Mouse (Mus musculus): ENCODE measurements around the gene Hist2h3b.
"Not testable (repeated sequence)": the region's sequence is repeated elsewhere in the genome, so short reads cannot be mapped to it uniquely, and the experiment has no call there.

Hist2h3b gene

DNA sequence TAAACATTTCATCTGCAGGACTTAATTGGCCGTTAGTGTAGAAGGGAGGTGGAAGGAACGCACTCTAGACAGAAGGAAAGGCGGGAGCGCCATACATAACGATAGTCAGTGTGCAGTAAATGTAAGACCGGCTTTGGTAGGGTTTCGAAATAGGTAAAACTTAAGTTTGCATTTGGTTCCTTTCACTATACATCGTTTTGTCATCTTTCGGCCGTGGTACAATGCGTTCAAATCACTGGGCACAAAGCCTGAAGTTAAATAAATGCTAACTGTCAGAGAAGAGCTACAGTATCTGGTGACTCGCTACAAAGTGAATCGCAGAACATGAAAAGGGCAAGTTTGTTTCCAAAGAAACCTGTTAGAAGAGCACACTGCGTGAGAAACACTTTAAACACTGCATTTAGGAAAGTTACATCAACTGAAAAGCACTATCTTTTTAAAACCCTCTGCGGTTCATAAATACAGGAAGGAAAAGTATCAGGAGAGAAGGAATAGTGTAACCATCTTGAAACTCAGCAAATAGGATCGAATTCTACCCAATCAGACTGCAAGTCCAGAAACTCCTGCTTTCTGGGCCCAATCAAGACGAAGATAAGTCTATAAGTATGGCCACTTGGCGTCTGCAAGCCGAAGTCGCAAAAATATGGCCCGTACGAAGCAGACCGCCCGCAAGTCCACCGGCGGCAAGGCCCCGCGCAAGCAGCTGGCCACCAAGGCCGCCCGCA lies at the start of gene Hist2h3b:
Gene Hist2h3b, plus strand, starts transcription at position 604 of the 725 bp plus-strand sequence.
- in situ Hi-C loops (cut with MboI, MseI), result no loop called here

DNA sequence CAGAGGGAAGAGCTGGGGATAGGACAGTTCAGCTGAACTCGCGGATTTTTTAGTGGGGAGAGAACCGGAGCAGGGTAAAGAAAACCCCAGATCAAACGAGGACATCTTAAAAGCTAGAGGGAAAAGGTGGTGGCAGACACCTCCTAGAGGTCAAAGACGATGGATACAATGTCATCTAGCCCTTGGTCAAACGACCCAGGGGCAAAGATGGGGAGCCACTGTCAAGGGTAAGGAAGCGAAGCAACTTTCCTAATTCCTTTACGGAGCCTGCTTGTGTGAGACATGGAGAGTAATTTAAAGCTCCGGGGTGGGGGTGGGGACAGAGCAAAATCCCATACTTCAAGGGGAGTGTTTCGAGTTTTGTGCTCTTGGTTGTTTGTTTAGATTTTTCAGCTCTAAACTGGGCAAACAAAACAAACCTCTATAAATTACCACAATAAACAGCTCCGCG lies 49.2 kb upstream of the Hist2h3b start:
- in situ Hi-C loops (cut with MboI, MseI), result no loop called here

DNA sequence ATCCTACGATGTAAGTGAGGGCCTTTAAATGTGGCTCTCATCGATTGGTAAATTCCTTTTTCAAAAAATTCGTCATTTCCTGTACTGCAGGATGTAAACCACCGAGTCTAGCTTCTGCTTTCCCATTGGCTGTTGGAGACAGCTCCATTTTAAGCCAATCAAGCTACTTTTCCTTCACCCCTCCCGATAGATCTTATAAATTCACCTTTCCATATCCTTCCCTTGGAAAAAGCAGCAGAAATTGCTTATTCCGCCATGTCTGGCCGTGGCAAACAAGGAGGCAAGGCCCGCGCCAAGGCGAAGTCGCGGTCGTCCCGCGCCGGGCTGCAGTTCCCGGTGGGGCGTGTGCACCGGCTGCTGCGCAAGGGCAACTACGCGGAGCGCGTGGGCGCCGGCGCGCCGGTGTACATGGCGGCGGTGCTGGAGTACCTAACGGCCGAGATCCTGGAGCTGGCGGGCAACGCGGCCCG lies 48.8 kb upstream of the Hist2h3b start, which contains the start of the genes Bola1 and Hist2h2ab:
Gene Bola1, minus strand, starts transcription at position 49 of the 470 bp plus-strand sequence.
Gene Hist2h2ab, plus strand, starts transcription at position 205 of the 470 bp plus-strand sequence.
- in situ Hi-C loops (cut with MboI, MseI), result no loop called here

DNA sequence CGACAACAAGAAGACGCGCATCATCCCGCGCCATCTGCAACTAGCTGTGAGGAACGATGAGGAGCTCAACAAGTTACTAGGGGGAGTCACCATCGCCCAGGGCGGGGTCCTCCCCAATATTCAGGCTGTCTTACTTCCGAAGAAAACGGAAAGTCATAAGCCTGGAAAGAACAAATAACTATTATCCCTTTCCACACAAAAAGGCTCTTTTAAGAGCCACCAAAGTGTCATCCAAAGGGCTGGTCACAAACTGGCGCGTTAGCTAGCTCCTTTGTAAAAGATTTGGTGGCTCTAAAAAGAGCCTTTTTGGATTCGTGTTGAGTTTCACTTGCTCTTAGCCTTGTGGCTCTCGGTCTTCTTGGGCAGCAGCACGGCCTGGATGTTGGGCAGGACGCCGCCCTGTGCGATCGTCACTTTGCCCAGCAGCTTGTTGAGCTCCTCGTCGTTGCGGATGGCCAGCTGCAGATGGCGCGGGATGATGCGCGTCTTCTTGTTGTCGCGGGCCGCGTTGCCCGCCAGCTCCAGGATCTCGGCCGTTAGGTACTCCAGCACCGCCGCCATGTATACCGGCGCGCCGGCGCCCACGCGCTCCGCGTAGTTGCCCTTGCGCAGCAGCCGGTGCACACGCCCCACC lies 48.2 kb upstream of the Hist2h3b start:
- in situ Hi-C loops (cut with MboI, MseI), result not testable (repeated sequence)

DNA sequence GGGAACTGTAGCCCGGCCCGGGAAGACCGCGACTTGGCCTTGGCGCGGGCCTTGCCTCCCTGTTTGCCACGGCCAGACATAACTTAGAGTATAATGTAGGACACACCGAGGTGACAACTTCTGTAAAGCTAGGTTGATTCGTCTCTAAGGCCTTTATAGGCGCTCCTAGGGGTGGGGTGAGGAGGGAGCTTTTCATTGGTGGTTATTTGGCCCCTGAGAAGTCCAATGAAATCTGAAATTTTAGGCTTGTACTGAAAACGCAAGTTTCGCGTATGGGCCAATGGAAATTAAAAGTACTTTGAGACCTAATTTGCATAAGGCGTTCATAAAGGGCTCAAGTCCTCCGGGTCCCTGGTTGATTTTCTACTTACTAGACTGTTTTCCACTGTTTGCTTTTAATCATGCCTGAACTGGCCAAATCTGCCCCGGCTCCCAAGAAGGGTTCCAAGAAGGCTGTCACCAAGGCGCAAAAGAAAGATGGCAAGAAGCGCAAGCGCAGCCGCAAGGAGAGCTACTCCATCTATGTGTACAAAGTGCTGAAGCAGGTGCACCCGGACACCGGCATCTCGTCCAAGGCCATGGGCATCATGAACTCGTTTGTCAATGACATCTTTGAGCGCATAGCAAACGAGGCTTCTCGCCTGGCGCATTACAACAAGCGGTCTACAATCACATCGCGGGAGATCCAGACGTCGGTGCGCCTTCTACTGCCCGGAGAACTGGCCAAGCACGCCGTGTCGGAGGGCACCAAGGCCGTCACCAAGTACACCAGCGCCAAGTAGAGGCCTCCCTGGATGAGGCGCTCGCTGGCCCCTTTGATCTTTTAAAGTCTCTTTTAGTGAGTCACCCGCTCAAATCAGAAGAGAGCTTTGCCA lies 47.5 kb upstream of the Hist2h3b start, which contains the start of the genes Hist2h2ac and Hist2h2be:
Gene Hist2h2ac, minus strand, starts transcription at position 116 of the 875 bp plus-strand sequence.
Gene Hist2h2be, plus strand, starts transcription at position 355 of the 875 bp plus-strand sequence.
- in situ Hi-C loops (cut with MboI, MseI), result no loop called here

DNA sequence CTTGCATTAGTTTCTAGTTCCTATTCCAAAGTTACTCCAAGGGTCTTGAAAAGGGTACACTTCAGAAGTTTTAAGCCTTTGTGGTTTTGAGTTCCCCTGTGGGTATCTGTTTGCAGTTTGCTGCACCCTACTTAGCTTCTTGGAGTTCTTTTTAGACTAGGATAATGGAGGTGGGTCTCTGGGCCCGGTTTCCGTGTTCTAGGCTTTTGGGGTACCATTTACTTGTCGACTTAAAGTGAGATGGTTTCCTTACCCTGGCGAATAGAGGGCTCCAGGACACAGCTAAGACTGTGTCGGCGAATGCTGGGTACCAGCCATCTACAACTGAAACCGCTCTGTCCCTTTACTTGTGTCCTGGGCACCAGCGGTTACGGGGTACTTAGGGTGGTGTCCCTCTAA lies 46.8 kb upstream of the Hist2h3b start:
- in situ Hi-C loops (cut with MboI, MseI), result no loop called here

DNA sequence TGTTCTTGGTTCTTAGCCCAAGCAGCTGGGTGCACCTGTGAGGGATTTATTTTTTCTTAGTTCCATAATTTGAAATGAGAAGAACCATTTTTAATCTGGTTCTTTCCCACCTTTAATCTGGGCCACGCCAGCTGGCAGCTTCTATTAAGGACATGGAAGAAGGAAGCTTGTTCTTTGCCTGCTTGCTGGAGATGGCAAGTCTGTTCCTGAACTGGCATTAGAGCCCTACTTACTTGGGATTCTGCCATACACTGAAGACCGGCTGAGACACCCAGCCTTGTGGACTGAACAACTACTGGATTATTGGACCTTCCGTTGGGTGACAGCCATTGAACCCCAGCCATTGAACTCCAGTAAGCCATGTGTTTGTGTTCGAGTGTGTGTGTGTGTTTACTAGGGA lies 45.7 kb upstream of the Hist2h3b start:
- in situ Hi-C loops (cut with MboI, MseI), result no loop called here

DNA sequence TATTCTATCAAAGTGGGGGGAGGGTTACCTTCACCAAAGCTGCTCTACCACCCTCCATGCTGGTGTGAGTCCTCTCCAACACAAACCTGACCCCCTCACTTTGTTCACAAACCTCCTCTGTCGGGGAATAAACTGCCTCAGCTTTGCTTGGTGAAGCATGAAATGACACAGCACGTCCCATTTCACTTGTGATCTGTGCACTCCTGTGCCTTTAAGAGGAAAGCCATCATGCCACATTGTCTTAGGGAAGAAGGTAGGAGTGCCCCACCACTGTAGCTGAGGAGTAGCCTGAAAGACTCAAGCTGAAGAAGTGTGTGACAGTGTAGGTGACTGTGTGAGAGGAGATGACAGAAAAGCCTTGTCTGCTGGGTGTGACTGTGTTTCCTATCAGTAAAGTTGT lies 43.0 kb upstream of the Hist2h3b start:
- in situ Hi-C loops (cut with MboI, MseI), result loop anchor here (5.0 to 25.0 kb wide), 2 partner anchors 53 to 1113 kb away; partner anchors contain the start of genes Pip5k1a (in 1 of the 2), Sf3b4 (in 1 of the 2), Tmod4 (in 1 of the 2) and Vps72 (in 1 of the 2)

DNA sequence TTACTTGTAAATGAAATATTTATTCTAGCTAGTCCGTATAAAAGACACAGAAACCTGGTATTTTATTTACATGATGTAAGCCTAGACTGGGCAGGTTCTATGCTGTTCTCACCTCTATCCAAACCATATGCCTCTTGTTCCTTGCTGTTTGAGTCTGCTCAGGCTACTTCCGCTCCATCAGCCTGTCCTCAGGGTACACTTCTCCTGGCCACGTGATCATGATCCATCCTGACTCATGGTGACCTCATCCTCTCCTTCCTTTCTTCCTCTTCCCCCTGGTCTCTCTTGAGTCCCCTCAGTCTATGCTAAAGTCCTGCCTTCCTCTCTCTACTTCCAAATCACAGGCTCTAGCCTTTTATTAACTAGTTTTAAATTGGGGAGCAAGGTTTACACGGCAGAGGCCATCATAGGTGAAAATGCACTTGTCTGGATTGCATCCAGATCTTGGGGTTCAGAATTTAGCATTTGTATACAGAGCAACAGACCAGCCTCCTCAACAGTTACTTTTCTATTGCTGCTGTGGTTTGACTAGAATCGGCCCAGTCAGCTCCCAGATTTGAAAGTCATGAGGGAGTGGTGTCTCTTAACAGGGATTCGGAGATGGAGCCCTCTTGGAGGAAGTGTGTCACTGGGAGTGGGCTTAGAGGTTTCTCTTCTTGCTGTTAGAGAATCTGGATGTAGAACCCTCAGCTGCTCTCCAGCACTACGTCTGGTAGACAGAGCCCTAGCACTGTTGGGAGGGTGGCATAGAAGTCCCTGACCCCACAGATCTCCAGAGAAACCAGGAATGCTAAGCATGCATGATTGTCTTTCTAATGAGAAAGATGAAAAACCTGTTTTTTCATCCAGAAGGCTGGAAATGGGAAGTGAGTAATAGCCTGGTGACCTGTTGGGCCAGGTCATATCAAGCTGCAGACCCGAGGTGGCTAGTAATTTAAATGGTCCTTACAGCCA lies 41.5 kb upstream of the Hist2h3b start:
- in situ Hi-C loops (cut with MboI, MseI), result loop anchor here (5.0 to 25.0 kb wide), 2 partner anchors 55 to 1115 kb away; partner anchors contain the start of genes Pip5k1a (in 1 of the 2), Sf3b4 (in 1 of the 2), Tmod4 (in 1 of the 2) and Vps72 (in 1 of the 2)

DNA sequence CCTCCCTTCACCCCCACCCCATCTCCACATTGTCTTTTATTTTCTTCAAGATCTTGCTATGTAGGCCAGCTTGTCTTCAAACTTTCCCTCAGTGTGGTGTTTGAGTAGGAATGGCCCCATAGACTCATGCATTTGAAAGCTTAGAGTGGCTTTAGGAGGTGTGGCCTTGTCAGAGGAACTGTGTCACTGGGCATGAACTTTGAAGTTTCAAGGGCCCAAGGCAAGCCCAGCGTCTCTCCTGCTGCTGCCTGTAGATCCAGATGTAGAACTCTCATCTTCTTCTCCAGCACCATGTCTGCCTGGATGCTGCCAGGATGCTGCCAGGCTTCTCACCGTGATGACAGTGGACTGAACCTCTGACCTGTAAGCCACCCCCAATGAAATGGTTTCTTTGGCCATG lies 39.6 kb upstream of the Hist2h3b start:
- in situ Hi-C loops (cut with MboI, MseI), result loop anchor here (5.0 to 25.0 kb wide), 2 partner anchors 57 to 1117 kb away; partner anchors contain the start of genes Pip5k1a (in 1 of the 2), Sf3b4 (in 1 of the 2), Tmod4 (in 1 of the 2) and Vps72 (in 1 of the 2)

DNA sequence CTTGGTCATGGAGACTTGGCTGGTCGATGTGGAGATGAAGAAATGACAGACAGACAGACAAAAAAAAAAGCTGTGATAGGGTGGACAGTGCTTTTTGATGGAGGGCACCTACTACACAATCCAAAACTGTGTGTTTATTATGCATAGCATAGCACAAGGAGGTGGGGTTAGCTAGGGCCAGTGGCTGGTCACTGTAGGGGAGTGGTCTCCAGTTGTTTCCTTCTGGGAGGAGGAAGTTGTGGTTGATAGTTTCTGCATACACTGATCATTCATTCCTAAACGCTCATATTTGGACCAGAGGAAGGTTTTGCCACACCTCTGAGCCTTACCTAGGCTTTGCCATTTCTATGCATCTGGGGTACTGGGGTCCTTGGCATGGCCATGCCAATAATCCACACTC lies 38.0 kb upstream of the Hist2h3b start:
- in situ Hi-C loops (cut with MboI, MseI), result loop anchor here (10.0 to 25.0 kb wide), 2 partner anchors 576 to 1118 kb away; partner anchors contain the start of genes Mcl1 (in 1 of the 2), Pip5k1a (in 1 of the 2), Tmod4 (in 1 of the 2) and Vps72 (in 1 of the 2)

DNA sequence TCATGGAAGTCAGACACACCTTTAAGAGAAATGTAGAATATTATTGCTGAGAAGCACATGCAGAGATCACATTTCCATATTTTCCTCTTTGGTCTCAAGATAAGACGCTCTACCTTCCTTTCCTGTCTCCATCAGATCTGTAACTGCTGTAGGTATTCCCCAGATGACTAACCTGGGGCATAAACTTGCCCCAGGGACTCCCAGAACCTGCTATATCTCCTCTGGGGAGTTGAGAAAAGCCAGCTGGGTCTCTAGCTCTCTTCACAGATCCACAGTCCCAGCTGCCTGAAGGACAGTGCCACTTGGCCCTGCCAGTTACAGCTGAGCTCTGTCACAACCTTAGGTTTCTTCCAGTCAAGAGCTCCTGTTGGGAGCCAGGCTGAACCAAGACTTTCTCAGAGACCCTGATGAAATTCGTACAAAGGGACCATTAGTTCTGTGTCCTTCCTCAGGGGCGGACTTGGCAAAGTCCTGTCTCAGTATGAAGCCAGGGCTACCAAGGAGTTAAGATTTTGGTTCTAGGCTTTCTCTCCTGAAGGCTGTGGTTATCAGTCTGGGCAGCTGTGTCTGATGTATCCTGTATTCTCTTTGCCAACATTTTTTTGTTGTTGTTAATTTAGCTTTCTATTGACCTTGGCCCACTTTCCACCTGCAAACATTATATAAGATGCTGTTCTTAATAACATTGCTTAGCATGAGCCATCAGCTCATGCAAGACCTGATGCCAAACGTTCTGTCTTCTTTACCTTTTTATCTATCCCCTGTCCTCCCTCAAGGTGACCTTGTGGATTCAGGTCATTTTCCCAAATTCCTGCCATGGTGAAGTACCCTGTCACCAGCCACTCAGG lies 37.3 kb upstream of the Hist2h3b start:
- in situ Hi-C loops (cut with MboI, MseI), result loop anchor here (10.0 to 25.0 kb wide), 2 partner anchors 576 to 1119 kb away; partner anchors contain the start of genes Mcl1 (in 1 of the 2), Pip5k1a (in 1 of the 2), Tmod4 (in 1 of the 2) and Vps72 (in 1 of the 2)

DNA sequence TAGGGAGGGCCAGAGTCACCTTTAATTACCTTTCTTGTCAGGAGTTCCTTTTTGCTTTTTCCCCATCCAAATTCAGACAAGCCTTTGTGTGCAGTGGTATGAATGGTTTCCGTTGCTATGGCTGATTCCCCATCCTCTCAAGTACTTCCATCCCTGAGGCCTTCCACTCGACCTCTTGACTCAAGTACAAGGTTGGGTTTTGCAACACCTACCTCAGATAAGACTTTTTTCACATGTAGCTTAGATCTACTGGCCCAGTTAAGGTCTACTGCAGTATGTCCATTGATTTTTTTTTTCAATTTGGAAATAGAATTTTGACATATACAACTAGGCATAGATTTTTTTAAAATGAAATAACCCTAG lies 36.7 kb upstream of the Hist2h3b start:
- in situ Hi-C loops (cut with MboI, MseI), result loop anchor here (10.0 to 25.0 kb wide), 2 partner anchors 577 to 1119 kb away; partner anchors contain the start of genes Mcl1 (in 1 of the 2), Pip5k1a (in 1 of the 2), Tmod4 (in 1 of the 2) and Vps72 (in 1 of the 2)

DNA sequence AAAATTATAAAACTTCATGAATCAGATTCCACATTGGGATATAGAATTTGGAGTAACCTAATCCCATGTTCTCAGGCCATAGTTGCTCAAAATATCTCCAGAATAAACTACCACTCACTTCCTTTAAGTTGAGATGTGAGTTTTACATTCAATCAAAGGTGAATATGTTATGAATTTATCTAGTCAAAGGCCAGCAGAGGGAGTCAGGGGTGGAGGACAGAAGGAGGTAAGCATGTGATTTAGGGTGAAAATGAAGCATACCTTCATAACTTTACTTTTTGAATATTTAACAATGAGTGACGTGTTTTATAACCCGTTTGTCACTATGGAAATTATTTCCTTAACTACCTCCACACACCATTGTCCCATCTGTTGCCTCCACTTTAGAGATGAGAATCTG lies 33.5 kb upstream of the Hist2h3b start:
- in situ Hi-C loops (cut with MboI, MseI), result loop anchor here (10.0 to 25.0 kb wide), 2 partner anchors 580 to 1123 kb away; partner anchors contain the start of genes Mcl1 (in 1 of the 2), Pip5k1a (in 1 of the 2), Tmod4 (in 1 of the 2) and Vps72 (in 1 of the 2)

DNA sequence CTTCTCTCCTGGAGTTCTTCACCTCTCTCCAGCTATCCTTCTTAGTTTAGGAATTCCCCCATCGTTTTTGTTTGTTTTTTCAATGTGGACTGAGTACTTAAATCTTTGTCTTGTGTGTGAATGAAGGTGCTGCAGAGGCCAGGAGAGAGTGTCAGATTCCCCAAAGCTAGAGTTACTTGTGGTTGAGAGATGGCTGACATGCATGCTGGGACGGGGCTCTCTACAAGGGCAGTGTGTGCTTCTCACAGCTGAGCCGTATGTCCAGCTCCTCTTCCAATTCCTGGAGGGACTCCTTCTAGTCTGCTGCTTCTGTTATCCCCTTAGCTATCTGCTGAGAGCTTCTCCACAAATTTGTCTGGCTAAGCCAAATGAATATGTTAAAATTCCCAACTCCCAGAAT lies 32.6 kb upstream of the Hist2h3b start:
- in situ Hi-C loops (cut with MboI, MseI), result loop anchor here (10.0 to 25.0 kb wide), 2 partner anchors 581 to 1124 kb away; partner anchors contain the start of genes Mcl1 (in 1 of the 2), Pip5k1a (in 1 of the 2), Tmod4 (in 1 of the 2) and Vps72 (in 1 of the 2)

DNA sequence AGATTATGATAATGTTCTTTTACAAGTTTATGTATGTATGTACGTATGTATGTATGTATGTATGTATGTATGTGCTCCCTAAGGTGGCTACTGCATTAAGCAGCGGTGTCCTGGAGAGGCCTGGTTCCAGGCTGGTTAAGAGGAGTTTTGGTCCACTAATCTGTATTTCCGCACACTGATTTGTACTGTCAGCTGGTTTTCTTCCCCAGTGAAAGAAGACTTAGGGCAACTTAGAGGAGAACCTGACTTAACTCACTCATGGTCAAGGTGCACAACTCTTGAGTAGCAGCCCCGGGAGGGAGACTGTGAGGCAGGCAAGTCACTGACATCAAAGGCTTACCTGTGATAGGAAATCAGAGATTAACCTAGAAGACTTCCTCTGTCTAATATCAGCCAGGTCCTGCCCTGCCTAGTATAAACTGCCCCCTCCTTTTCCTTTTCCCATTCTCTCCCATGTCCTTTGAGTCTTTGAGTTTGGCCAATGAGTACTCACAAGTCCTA lies 31.6 kb upstream of the Hist2h3b start:
- in situ Hi-C loops (cut with MboI, MseI), result loop anchor here (10.0 to 25.0 kb wide), 2 partner anchors 582 to 1125 kb away; partner anchors contain the start of genes Mcl1 (in 1 of the 2), Pip5k1a (in 1 of the 2), Tmod4 (in 1 of the 2) and Vps72 (in 1 of the 2)

DNA sequence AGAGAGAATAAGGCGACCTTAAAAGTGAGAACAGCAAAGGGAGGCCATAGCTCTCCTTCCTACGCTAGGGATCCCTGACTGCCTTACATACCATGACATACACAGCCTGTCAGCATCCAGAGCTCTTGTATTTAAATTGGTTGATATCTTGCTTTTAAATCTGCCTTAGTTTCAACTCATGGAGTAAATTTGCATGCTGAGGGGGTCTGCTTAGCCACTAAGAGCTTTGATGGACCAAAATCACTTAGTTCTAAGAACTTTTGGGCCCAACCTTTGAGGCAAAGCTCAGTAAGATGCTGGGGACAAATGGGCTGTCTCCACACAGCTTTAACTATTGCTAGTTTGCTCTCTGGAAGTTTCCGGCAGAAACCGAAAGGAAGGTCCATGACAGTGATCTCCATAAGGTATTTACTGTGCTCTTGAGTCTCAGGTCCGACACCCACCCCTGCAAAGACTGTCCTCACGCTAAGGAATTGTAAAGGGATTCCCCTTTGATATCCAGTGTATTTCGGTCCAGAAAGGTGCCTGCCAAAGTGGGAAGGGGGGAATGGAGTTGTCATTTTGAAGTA lies 31.0 kb upstream of the Hist2h3b start:
- in situ Hi-C loops (cut with MboI, MseI), result loop anchor here (10.0 to 25.0 kb wide), 2 partner anchors 583 to 1125 kb away; partner anchors contain the start of genes Mcl1 (in 1 of the 2), Pip5k1a (in 1 of the 2), Tmod4 (in 1 of the 2) and Vps72 (in 1 of the 2)

Measured in T-helper 17 cell (primary cell).